Comparison of ENCODE assay signal across 27 mouse cellular contexts in the genomic region with DNA sequence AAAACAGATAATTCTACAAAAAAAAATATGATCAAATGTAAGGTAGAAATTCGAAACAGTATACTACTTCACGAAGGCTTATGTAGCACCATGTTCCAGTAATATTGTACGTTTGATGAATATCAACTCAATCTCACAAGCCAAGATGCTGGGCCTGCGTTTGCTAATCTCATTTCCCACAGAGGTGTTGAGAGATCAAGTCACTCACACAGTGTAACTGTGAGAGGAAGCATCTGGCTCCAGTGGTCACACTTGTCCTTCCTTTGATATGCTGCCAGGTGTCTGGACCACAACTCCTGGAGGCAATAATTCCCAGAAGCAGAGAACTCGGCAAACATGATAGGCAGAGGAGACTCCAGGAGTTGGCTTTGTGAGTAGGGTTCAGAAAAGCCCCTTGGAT. TPM values are rescaled to one million over a fixed set of nuclear protein-coding genes. Genes with fewer than 3 reads are reported as not detected.
DNase-seq lines count a peak whose midpoint lies in the region; ATAC-seq and TF ChIP-seq lines count a peak whose summit lies in the region.
"Had no signal": no experiment of that assay in that cellular context is flagged by ENCODE, and none has a peak within 500 bp of the region (broad histone marks: within the 10 kb centered on the region; RNA-seq: fewer than 3 reads in every experiment).

No protein-coding gene starts in this region.

- no peak overlapping the region for H3K4me2 ChIP-seq in liver, embryonic 11.5 days
- H3K4me2 ChIP-seq in liver, embryonic 14.5 days (ENCODE audit: low read depth), result no peak overlapping the region
- H3K4me2 ChIP-seq: embryonic facial prominence, embryonic 12.5 days; embryonic facial prominence, embryonic 15.5 days; heart, embryonic 12.5 days; heart, embryonic 15.5 days; hindbrain, embryonic 12.5 days; hindbrain, embryonic 15.5 days had no signal

- peaks cover 0 to 12% of the 10 kb centered on the region in 2 experiments; a peak in 2 of 4 replicates for H3K36me3 ChIP-seq in MEL (ENCODE audit: control insufficient read depth in 1 of 2, insufficient read depth in 2 of 2, low read length in 2 of 2)
- H3K36me3 ChIP-seq in liver, embryonic 11.5 days (ENCODE audit: control insufficient read depth, insufficient read depth, low read length), result no peaks in the 10 kb centered on the region
- no peaks in the 10 kb centered on the region for H3K36me3 ChIP-seq in liver, embryonic 14.5 days (replicated peaks; ENCODE audit: control insufficient read depth, insufficient read depth, low read depth)
- H3K36me3 ChIP-seq: embryonic facial prominence, embryonic 12.5 days; embryonic facial prominence, embryonic 15.5 days; heart, embryonic 12.5 days; heart, embryonic 15.5 days; hindbrain, embryonic 12.5 days; hindbrain, embryonic 15.5 days had no signal

- H3K4me1 ChIP-seq in MEL (ENCODE audit: control insufficient read depth in 1 of 2, insufficient read depth in 2 of 2, low read length in 2 of 2), result peaks cover 8 to 11% of the 10 kb centered on the region in 2 experiments
- H3K4me1 ChIP-seq in liver, embryonic 11.5 days (replicated peaks; ENCODE audit: control insufficient read depth, insufficient read depth, low read length), result peaks cover 3% of the 10 kb centered on the region; the same call in 1 of the 2 replicates
- peaks cover 0 to 8% of the 10 kb centered on the region in 2 experiments; a peak in 2 of 4 replicates for H3K4me1 ChIP-seq in liver, embryonic 14.5 days (replicated peaks; ENCODE audit: control insufficient read depth in 2 of 2, insufficient read depth in 2 of 2, low read length in 1 of 2)
- H3K4me1 ChIP-seq: embryonic facial prominence, embryonic 12.5 days; embryonic facial prominence, embryonic 15.5 days; heart, embryonic 12.5 days; heart, embryonic 15.5 days; hindbrain, embryonic 12.5 days; hindbrain, embryonic 15.5 days had no signal

- intact Hi-C loops in left cerebral cortex, postnatal 14 days (cut with DNase I), result no loop called here

- DNase-seq in 416B (ENCODE audit: low read depth) (peak; percentile 80), MEL (ENCODE audit: low read depth, low spot score) (peak; percentile 45)
- DNase-seq in liver, embryonic 11.5 days (ENCODE audit: low spot score), result no peak
- DNase-seq in liver, embryonic 14.5 days (ENCODE audit: low read depth in 3 of 3, low spot score in 3 of 3), result peak in 1 of 3 experiments; percentile 9
- no peak for DNase-seq in left cerebral cortex, postnatal 14 days (ENCODE audit: low spot score in 2 of 2)
- DNase-seq in spleen, adult 12 weeks (ENCODE audit: low spot score), result no peak
- DNase-seq in lung, postnatal 14 days, result no peak
- DNase-seq: adrenal gland, adult 2 months; adrenal gland, postnatal 14 days; cerebellum, adult 11 months; cerebellum, adult 2 months; cerebellum, adult 9-11 months; cerebellum, postnatal 25 days; forebrain, postnatal 0 days; gastrocnemius, adult 2 months; gastrocnemius, postnatal 14 days; heart, adult 11 months; heart, postnatal 10 days; heart, postnatal 36 days had no signal

- TF ChIP-seq EP300 in MEL (IDR thresholded peaks at IDR 0.05; ENCODE audit: low read depth in 1 of 2, low read length in 2 of 2), result peak; percentile 72 to 88
- peak; percentile 41; the same call in 1 of the 2 replicates for TF ChIP-seq EP300 in liver, embryonic 14.5 days (IDR thresholded peaks at IDR 0.05; ENCODE audit: low read depth)

- no peaks in the 10 kb centered on the region for H3K9me3 ChIP-seq in MEL (replicated peaks; ENCODE audit: insufficient read depth, low read length)
- H3K9me3 ChIP-seq in liver, embryonic 11.5 days (ENCODE audit: control insufficient read depth, low read length), result no peaks in the 10 kb centered on the region
- no peaks in the 10 kb centered on the region for H3K9me3 ChIP-seq in liver, embryonic 14.5 days (ENCODE audit: control insufficient read depth, low read length)
- H3K9me3 ChIP-seq: embryonic facial prominence, embryonic 12.5 days; embryonic facial prominence, embryonic 15.5 days; heart, embryonic 12.5 days; heart, embryonic 15.5 days; hindbrain, embryonic 12.5 days; hindbrain, embryonic 15.5 days had no signal

- no peaks in the 10 kb centered on the region for H3K79me2 ChIP-seq in MEL (ENCODE audit: control insufficient read depth, insufficient read depth, low read length, poor library complexity)

- ATAC-seq in liver, embryonic 11.5 days (replicated peaks; ENCODE audit: low FRiP score), result peak; percentile 82
- peak; percentile 68; the same call in 1 of the 2 replicates for ATAC-seq in liver, embryonic 14.5 days (ENCODE audit: insufficient read depth)
- ATAC-seq: CD4-positive, CD25-positive, alpha-beta regulatory T cell, adult 4 months; forebrain, embryonic 14.5 days; forebrain, postnatal 0 days had no signal

- H3K9ac ChIP-seq in MEL (ENCODE audit: control insufficient read depth, low read depth, low read length, poor library complexity, severe bottlenecking), result no peak overlapping the region
- no peak overlapping the region for H3K9ac ChIP-seq in liver, embryonic 11.5 days (ENCODE audit: low read depth, low read length)
- no peak overlapping the region for H3K9ac ChIP-seq in liver, embryonic 14.5 days (replicated peaks)
- H3K9ac ChIP-seq: embryonic facial prominence, embryonic 12.5 days; embryonic facial prominence, embryonic 15.5 days; forebrain, postnatal 0 days; heart, embryonic 12.5 days; heart, embryonic 15.5 days; hindbrain, embryonic 12.5 days; hindbrain, embryonic 15.5 days had no signal

- no peak overlapping the region for H3K4me3 ChIP-seq in MEL (ENCODE audit: control insufficient read depth in 1 of 2, insufficient read depth in 1 of 2, low read depth in 2 of 2, low read length in 2 of 2)
- H3K4me3 ChIP-seq in liver, embryonic 11.5 days (ENCODE audit: low read depth, low read length), result no peak overlapping the region
- no peak overlapping the region for H3K4me3 ChIP-seq in liver, embryonic 14.5 days (ENCODE audit: insufficient read depth in 1 of 2, low read depth in 2 of 2, low read length in 2 of 2)
- H3K4me3 ChIP-seq: embryonic facial prominence, embryonic 12.5 days; embryonic facial prominence, embryonic 15.5 days; gastrocnemius, adult 2 months; heart, embryonic 12.5 days; heart, embryonic 15.5 days; hindbrain, embryonic 12.5 days; hindbrain, embryonic 15.5 days had no signal

- H3K27ac ChIP-seq in MEL (ENCODE audit: control insufficient read depth, low read depth, low read length), result peak overlapping the region; percentile 56; the same call in 1 of the 2 replicates
- no peak overlapping the region for H3K27ac ChIP-seq in liver, embryonic 11.5 days (ENCODE audit: low read depth, low read length)
- no peak overlapping the region for H3K27ac ChIP-seq in liver, embryonic 14.5 days
- H3K27ac ChIP-seq: embryonic facial prominence, embryonic 12.5 days; embryonic facial prominence, embryonic 15.5 days; gastrocnemius, adult 2 months; heart, embryonic 15.5 days; hindbrain, embryonic 12.5 days; hindbrain, embryonic 15.5 days had no signal

- no peaks in the 10 kb centered on the region; a peak in 1 of 4 replicates for H3K27me3 ChIP-seq in MEL (ENCODE audit: control insufficient read depth in 1 of 2, insufficient read depth in 2 of 2, low read length in 2 of 2)
- H3K27me3 ChIP-seq in liver, embryonic 11.5 days (replicated peaks; ENCODE audit: control insufficient read depth, insufficient read depth, low read length), result no peaks in the 10 kb centered on the region
- no peaks in the 10 kb centered on the region for H3K27me3 ChIP-seq in liver, embryonic 14.5 days (ENCODE audit: control insufficient read depth, insufficient read depth, low read length)
- H3K27me3 ChIP-seq: embryonic facial prominence, embryonic 12.5 days; embryonic facial prominence, embryonic 15.5 days; heart, embryonic 12.5 days; heart, embryonic 15.5 days; hindbrain, embryonic 12.5 days; hindbrain, embryonic 15.5 days had no signal

- whole genome bisulfite sequencing in liver, embryonic 11.5 days, result 43% methylated on average over 5 of the region's 5 CpGs
- 23% methylated on average over 5 of the region's 5 CpGs for WGBS in liver, embryonic 14.5 days (ENCODE audit: insufficient replicate concordance)

- TF ChIP-seq RAD21 in MEL (IDR thresholded peaks at IDR 0.05; ENCODE audit: low read depth, low read length), result no peak

- no peak for TF ChIP-seq CTCF in MEL (IDR thresholded peaks at IDR 0.05 in 2 of 3, conservative IDR thresholded peaks at IDR 0.05 in 1 of 3; ENCODE audit: control insufficient read depth in 1 of 3, insufficient read depth in 1 of 3, low read depth in 2 of 3, low read length in 3 of 3, poor library complexity in 1 of 3, severe bottlenecking in 1 of 3)
- TF ChIP-seq CTCF in liver, embryonic 14.5 days (IDR thresholded peaks at IDR 0.05; ENCODE audit: low read depth), result no peak

- TF ChIP-seq POLR2A in MEL (IDR thresholded peaks at IDR 0.05; ENCODE audit: control insufficient read depth in 1 of 2, insufficient read depth in 1 of 2, low read depth in 1 of 2, low read length in 2 of 2, poor library complexity in 1 of 2), result no peak

TF ChIP-seq in MEL, 35 proteins besides CTCF, POLR2A, EP300 and RAD21 (continues in another document):
- TF ChIP-seq GABPA (IDR thresholded peaks at IDR 0.05; ENCODE audit: low read depth, low read length) (no peak), MEF2A (IDR thresholded peaks at IDR 0.05; ENCODE audit: extremely low read depth, insufficient replicate concordance, low read depth, low read length, poor library complexity, severe bottlenecking) (no peak), E2F4 (IDR thresholded peaks at IDR 0.05; ENCODE audit: borderline replicate concordance, low read depth, low read length) (no peak), MXI1 (IDR thresholded peaks at IDR 0.05; ENCODE audit: low read depth, low read length) (no peak), TBP (IDR thresholded peaks at IDR 0.05; ENCODE audit: low read depth, low read length) (no peak), ZC3H11A (IDR thresholded peaks at IDR 0.05; ENCODE audit: low read depth, low read length) (no peak), UBTF (IDR thresholded peaks at IDR 0.05; ENCODE audit: borderline replicate concordance, insufficient read depth, low read depth, low read length) (no peak), USF2 (IDR thresholded peaks at IDR 0.05; ENCODE audit: borderline replicate concordance in 1 of 2, insufficient read depth in 1 of 2, low read depth in 1 of 2, low read length in 2 of 2) (no peak), TAL1 (IDR thresholded peaks at IDR 0.05; ENCODE audit: low read length) (peak; percentile 45), ZMIZ1 (IDR thresholded peaks at IDR 0.05; ENCODE audit: low read depth, low read length) (no peak), GATA1 (IDR thresholded peaks at IDR 0.05; ENCODE audit: low read depth, low read length) (peak; percentile 54), MAFK (IDR thresholded peaks at IDR 0.05; ENCODE audit: borderline replicate concordance, low read depth, low read length) (no peak)

RNA-seq across cellular contexts. Expression of a gene that starts 38.4 kb away (rescaled TPM):
- total RNA-seq in MEL (2012; rRNA removed), result 86.0 and 91.1 TPM in 2 replicates
- polyA plus RNA-seq in MEL (2012; ENCODE audit: insufficient read depth in 1 of 2, insufficient read length in 2 of 2, low read depth in 1 of 2, low replicate concordance in 2 of 2, missing spikeins in 1 of 2), result 100 to 1,000 TPM in 1 of 2 experiments, not detected in 1; 195 TPM
- polyA plus RNA-seq in liver, embryonic 11.5 days (2014; fragmentation: Nextera tagmentation; extraction: Ambion mirVana), result 273 and 281 TPM in 2 replicates
- 47.9 and 82.1 TPM in 2 replicates for polyA plus RNA-seq in liver, embryonic 14.5 days (2012; rRNA removed)
- 193 and 197 TPM in 2 replicates for polyA plus RNA-seq in liver, embryonic 14.5 days (2014; fragmentation: Nextera tagmentation; extraction: Ambion mirVana)
- total RNA-seq in left cerebral cortex, postnatal 14 days (2021), result 100 to 1,000 TPM; 268 to 270 TPM

Comparison
In these comparisons a context has a peak if more than half of its experiments do, and no peak if none do; other contexts are left out.
1. DNase-seq: peak in 416B (single experiment) and MEL (single experiment); none in liver, embryonic 11.5 days (single experiment), left cerebral cortex, postnatal 14 days (0 of 2), spleen, adult 12 weeks (single experiment) and lung, postnatal 14 days (single experiment).